Mouse (Mus musculus) limb, embryonic 15.5 days (tissue): ENCODE data around the gene Tcf23. TPM values are rescaled to one million over a fixed set of nuclear protein-coding genes. Genes with fewer than 3 reads are reported as not detected.
A peak's percentile ranks its signal among the peaks of the same experiment; 100 is the strongest.

ENCODE experiments used
- ATAC-seq: fragments of 200-750 bp; cut with Nextera tagmentation; 2 replicates; pipeline ENCODE4 v1.8.0; 2017; ENCODE audit warnings: low read depth, moderate TSS enrichment; ENCODE audit not compliant: insufficient number of reproducible peaks, low FRiP score, low TSS enrichment
- H3K27ac ChIP-seq: fragments of 300-500 bp; sonication (generic); 2 replicates; pipeline ENCODE4 v1.5.1; 2015; ENCODE audit warnings: moderate library complexity, mild to moderate bottlenecking, inconsistent platforms
- H3K27me3 ChIP-seq: fragments of 300-500 bp; sonication (generic); 2 replicates; pipeline ENCODE4 v1.6.1; 2015; ENCODE audit warnings: inconsistent platforms
- H3K36me3 ChIP-seq: fragments of 300-500 bp; sonication (generic); 2 replicates; pipeline ENCODE4 v1.6.1; 2015; ENCODE audit warnings: inconsistent platforms
- H3K4me1 ChIP-seq: fragments of 300-500 bp; sonication (generic); 2 replicates; pipeline ENCODE4 v1.6.1; 2015; ENCODE audit warnings: inconsistent platforms
- H3K4me2 ChIP-seq: fragments of 300-500 bp; sonication (generic); 2 replicates; pipeline ENCODE4 v1.6.1; 2015; ENCODE audit warnings: mild to moderate bottlenecking, inconsistent platforms
- H3K4me3 ChIP-seq: fragments of 300-500 bp; sonication (generic); 2 replicates; pipeline ENCODE4 v1.5.1; 2015; ENCODE audit warnings: mild to moderate bottlenecking, inconsistent platforms
- H3K9ac ChIP-seq: fragments of 300-500 bp; sonication (generic); 2 replicates; pipeline ENCODE4 v1.6.1; 2015; ENCODE audit warnings: inconsistent platforms
- H3K9me3 ChIP-seq: fragments of 300-500 bp; sonication (generic); 2 replicates; pipeline ENCODE4 v1.6.1; 2016; ENCODE audit warnings: inconsistent platforms
- WGBS: fragments of 180-500 bp; shearing (Covaris S2); methylation state at CpG from one replicate; pipeline ENCODE4 v1.1.7; 2015; 5-methylcytosine and 5-hydroxymethylcytosine counted together
- polyA plus RNA-seq: library from polyadenylated mRNA; unstranded; fragments of >200 nt; fragmentation: Nextera tagmentation; extraction: Ambion mirVana; gene quantifications from 2 replicates; pipeline ENCODE4 v1.2.1, GENCODE M21; 2015

Tcf23 gene
- polyA plus RNA-seq, 1 experiment from 2014 or later: 0.04 TPM

- Histone ChIP-seq H3K4me1 (peaks cover 6% of the 10 kb centered on the region; the same call in 1 of the 2 replicates), H3K9ac (no peak overlapping the region), H3K4me3 (no peak overlapping the region), H3K36me3 (0 out of 2 replicates have a peak, but pooled peaks cover 3% of the 10 kb centered on the region), H3K9me3 (no peaks in the 10 kb centered on the region), H3K4me2 (no peak overlapping the region), H3K27me3 (no peaks in the 10 kb centered on the region), H3K27ac (no peak overlapping the region)
- ATAC-seq: no peak; the same call in 1 of the 2 replicates
- 32% methylated on average over 4 of the region's 4 CpGs for WGBS
Measured at GRCm38 (mm10) chr5:30930121-30930520, 38.3 kb upstream of the Tcf23 start.

- WGBS: 80% methylated on average over 6 of the region's 6 CpGs
- Histone ChIP-seq H3K27ac (no peak overlapping the region), H3K4me3 (no peak overlapping the region), H3K36me3 (no peaks in the 10 kb centered on the region), H3K9me3 (no peaks in the 10 kb centered on the region), H3K9ac (no peak overlapping the region), H3K4me1 (peaks cover 6% of the 10 kb centered on the region; the same call in 1 of the 2 replicates), H3K4me2 (no peak overlapping the region), H3K27me3 (no peaks in the 10 kb centered on the region)
- no peak for ATAC-seq
Measured at GRCm38 (mm10) chr5:30930846-30931245, 37.6 kb upstream of the Tcf23 start.

GRCm38 (mm10) chr5:30931378-30931777 is 37.1 kb upstream of the Tcf23 start:
- Histone ChIP-seq H3K36me3 (no peaks in the 10 kb centered on the region), H3K4me1 (peaks cover 6% of the 10 kb centered on the region; the same call in 1 of the 2 replicates), H3K4me3 (no peak overlapping the region), H3K27me3 (no peaks in the 10 kb centered on the region), H3K27ac (no peak overlapping the region), H3K4me2 (no peak overlapping the region), H3K9ac (no peak overlapping the region), H3K9me3 (no peaks in the 10 kb centered on the region)
- WGBS: 77% methylated on average over 4 of the region's 4 CpGs
- ATAC-seq: no peak

- H3K27ac ChIP-seq: no peak overlapping the region
- H3K9me3 ChIP-seq: no peaks in the 10 kb centered on the region
- H3K9ac ChIP-seq: no peak overlapping the region
- peaks cover 3% of the 10 kb centered on the region; the same call in 1 of the 2 replicates for H3K4me1 ChIP-seq
- 63% methylated on average over 5 of the region's 5 CpGs for WGBS
- H3K36me3 ChIP-seq: no peaks in the 10 kb centered on the region
- no peak overlapping the region for H3K4me2 ChIP-seq
- no peak for ATAC-seq
- no peaks in the 10 kb centered on the region for H3K27me3 ChIP-seq
- no peak overlapping the region for H3K4me3 ChIP-seq
Measured at GRCm38 (mm10) chr5:30933705-30934104, 34.8 kb upstream of the Tcf23 start.

DNA sequence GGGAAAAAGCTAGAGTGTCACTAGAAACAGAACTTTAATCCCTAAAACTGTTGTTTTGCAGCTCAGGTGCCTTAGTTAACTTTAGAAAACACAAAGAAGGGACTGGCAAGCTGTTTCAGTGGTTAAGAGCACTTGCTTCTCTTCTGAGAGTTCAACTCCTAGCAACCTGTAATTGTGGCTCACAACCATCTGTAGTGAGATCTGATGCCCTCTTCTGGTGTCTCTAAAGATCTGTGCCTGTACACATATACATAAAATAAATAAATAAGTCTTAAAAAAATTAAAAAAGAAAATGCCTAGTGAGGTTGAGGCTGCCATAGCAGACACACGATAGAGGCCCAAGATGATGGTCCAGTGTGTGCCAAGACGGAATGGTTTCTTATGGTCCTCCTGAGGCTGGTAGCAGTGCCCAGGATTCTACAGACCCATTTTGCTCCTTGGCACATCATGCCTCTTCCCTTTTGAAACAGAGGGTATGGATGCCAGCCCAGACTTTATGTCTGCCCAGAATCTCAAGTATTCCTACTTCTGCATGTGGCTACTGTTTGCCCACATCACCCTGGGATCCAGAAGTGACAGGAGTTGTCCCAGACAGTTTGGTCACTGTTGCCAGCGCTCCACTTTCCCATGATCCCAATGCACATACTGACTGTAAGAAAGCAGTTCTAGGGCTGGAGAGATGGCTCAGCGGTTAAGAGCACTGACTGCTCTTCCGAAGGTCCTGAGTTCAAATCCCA is 33.6 kb upstream of the Tcf23 start:
- H3K4me2 ChIP-seq: no peak overlapping the region
- no peak overlapping the region for H3K9ac ChIP-seq
- no peak overlapping the region for H3K4me3 ChIP-seq
- H3K4me1 ChIP-seq: peaks cover 3% of the 10 kb centered on the region; the same call in 1 of the 2 replicates
- WGBS: 88% methylated on average over 5 of the region's 5 CpGs
- H3K36me3 ChIP-seq: no peaks in the 10 kb centered on the region
- no peaks in the 10 kb centered on the region for H3K9me3 ChIP-seq
- no peak overlapping the region for H3K27ac ChIP-seq
- H3K27me3 ChIP-seq: no peaks in the 10 kb centered on the region
- ATAC-seq: no peak

DNA sequence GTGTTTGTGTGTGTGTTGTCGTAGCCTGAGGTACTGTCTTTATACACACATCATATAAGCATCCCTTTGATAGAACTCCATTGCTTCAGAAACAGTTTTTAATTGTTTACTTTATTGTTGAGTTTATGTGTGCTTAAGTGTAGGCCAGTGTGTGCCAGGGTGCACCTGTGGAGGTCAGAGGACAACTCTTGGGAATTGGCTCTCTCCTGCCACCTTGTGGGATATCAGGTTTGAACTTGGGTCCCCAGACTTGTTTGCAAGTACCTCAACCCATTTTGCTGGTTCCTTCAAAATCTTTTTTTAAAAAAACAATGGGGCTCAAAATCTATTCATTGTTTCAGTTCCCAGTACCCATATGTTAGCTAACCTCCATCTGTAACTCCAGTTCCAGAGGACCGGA is 25.5 kb upstream of the Tcf23 start:
- Histone ChIP-seq H3K4me3 (no peak overlapping the region), H3K36me3 (no peaks in the 10 kb centered on the region), H3K4me2 (no peak overlapping the region), H3K4me1 (peaks cover 6% of the 10 kb centered on the region), H3K27ac (no peak overlapping the region), H3K9me3 (no peaks in the 10 kb centered on the region), H3K27me3 (peaks cover 6% of the 10 kb centered on the region; the same call in 1 of the 2 replicates), H3K9ac (no peak overlapping the region)
- ATAC-seq: no peak
- 96% methylated on average over 2 of the region's 2 CpGs for WGBS

DNA sequence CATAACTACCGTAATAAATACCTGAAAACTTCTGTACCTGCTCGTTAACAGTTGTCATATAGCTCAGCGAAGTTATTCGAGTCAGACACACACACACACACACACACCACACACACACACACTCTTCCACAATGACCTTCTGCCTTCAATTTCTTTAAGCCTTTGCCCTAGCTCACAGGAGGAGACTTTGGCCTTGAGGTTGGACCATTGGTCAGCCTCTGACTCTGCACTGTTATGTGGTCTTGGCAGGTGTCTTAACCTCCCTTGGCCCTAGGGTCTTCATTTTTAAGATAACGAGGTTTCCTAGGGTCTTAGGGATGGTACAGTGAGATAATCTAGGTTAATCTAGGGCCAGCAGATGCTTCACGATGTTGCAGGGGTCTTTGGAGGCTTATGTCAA is 24.1 kb upstream of the Tcf23 start:
- peaks cover 6% of the 10 kb centered on the region; the same call in 1 of the 2 replicates for H3K27me3 ChIP-seq
- H3K9me3 ChIP-seq: no peaks in the 10 kb centered on the region
- 78% methylated on average over 6 of the region's 6 CpGs for WGBS
- no peak overlapping the region for H3K9ac ChIP-seq
- peaks cover 12% of the 10 kb centered on the region for H3K4me1 ChIP-seq
- no peak overlapping the region for H3K27ac ChIP-seq
- H3K4me2 ChIP-seq: no peak overlapping the region
- H3K36me3 ChIP-seq: no peaks in the 10 kb centered on the region
- ATAC-seq: no peak
- no peak overlapping the region; the same call in 1 of the 2 replicates for H3K4me3 ChIP-seq

- Histone ChIP-seq H3K9ac (peak within 1 kb of the TSS; percentile 35; the same call in 1 of the 2 replicates), H3K4me1 (peaks cover 18% of the 10 kb centered on the region), H3K36me3 (no peaks in the 10 kb centered on the region), H3K27ac (no peak within 1 kb of the TSS), H3K9me3 (no peaks in the 10 kb centered on the region), H3K4me2 (peak within 1 kb of the TSS; percentile 92), H3K27me3 (peaks cover 6% of the 10 kb centered on the region; the same call in 1 of the 2 replicates), H3K4me3 (peak within 1 kb of the TSS; percentile 51)
- ATAC-seq: peak; percentile 64
- 5% methylated on average over 44 of the region's 44 CpGs for WGBS
Measured at GRCm38 (mm10) chr5:30944956-30945781, 23.3 kb upstream of the Tcf23 start, which contains the start of gene Cgref1. Gene Cgref1, minus strand, starts transcription at chr5:30945591.

DNA sequence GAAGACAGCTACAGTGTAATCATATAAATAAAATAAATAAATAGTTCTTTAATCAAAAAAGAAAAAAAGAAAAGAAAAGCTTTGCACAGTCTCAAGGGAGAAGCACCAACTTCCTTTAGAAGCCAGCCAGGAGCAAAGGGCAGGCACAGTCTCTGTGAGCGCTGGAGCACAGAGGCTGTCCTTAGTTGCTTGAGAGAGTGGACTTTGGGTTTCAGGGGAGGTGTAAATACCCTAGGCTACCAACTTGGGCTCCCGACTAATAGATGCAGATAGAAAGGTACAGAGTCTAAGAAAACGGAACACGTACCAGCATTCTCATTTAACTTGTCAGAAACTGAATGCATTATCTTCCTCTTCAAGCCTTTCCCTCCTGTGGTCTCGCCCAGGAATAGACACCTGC is 19.8 kb upstream of the Tcf23 start:
- no peak for ATAC-seq
- WGBS: 64% methylated on average over 5 of the region's 5 CpGs
- peaks cover 6% of the 10 kb centered on the region; the same call in 1 of the 2 replicates for H3K27me3 ChIP-seq

DNA sequence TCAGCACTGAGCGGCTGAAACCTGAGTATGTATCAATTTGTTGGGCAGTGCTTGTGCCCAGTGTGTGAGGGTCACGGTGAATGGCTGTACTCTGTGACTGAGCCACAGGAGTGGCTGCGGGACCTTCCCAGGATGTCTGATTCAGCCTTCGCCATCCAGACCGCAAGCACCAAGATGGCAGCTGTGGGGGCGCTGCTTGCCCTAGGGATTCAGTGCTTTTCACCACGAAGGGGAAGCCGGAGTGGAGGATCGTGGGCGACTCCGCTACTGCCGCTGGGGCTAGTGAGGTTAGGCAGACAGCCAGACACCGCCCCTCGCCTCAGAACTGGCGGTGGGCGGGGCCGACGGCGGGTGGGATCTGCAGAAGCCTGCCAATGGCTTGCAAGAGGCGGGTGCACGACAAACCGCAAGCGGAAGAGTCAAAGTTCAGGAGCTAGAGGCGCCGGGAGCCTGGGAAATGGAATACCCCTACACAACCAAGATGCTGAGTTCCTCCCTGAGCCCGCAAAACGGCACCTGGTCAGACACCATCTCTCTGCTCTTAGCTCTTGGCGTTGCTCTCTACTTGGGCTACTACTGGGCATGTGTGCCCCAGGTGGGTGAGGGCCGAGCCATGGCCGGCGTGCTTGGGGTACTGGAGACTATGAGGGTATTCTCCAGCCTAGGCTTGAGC is 18.7 kb upstream of the Tcf23 start:
- peak overlapping the region; percentile 58 for H3K4me3 ChIP-seq
- peak; percentile 66 for ATAC-seq
- H3K4me1 ChIP-seq: peaks cover 24% of the 10 kb centered on the region
- H3K27ac ChIP-seq: peak overlapping the region; percentile 86
- H3K27me3 ChIP-seq: peaks cover 4% of the 10 kb centered on the region; the same call in 1 of the 2 replicates
- peak overlapping the region; percentile 53; the same call in 1 of the 2 replicates for H3K9ac ChIP-seq
- H3K36me3 ChIP-seq: peaks cover 30% of the 10 kb centered on the region
- 2% methylated on average over 31 of the region's 31 CpGs for WGBS
- peak overlapping the region; percentile 90 for H3K4me2 ChIP-seq
- H3K9me3 ChIP-seq: no peaks in the 10 kb centered on the region

More for the DNA sequence above, 19.8 kb upstream of the Tcf23 start:
- Histone ChIP-seq H3K27ac (no peak overlapping the region), H3K4me2 (no peak overlapping the region), H3K36me3 (peaks cover 18% of the 10 kb centered on the region), H3K4me3 (no peak overlapping the region), H3K9me3 (no peaks in the 10 kb centered on the region), H3K4me1 (peaks cover 24% of the 10 kb centered on the region), H3K9ac (no peak overlapping the region)

- Histone ChIP-seq H3K27ac (peak overlapping the region; percentile 77), H3K4me1 (peaks cover 19% of the 10 kb centered on the region), H3K4me3 (peak overlapping the region; percentile 58), H3K36me3 (peaks cover 36% of the 10 kb centered on the region), H3K27me3 (no peaks in the 10 kb centered on the region), H3K9me3 (no peaks in the 10 kb centered on the region), H3K4me2 (peak overlapping the region; percentile 90), H3K9ac (peak overlapping the region; percentile 53; the same call in 1 of the 2 replicates)
- 49% methylated on average over 4 of the region's 4 CpGs for WGBS
- no peak for ATAC-seq
Measured at GRCm38 (mm10) chr5:30950451-30950850, 18.0 kb upstream of the Tcf23 start.
